16 mouse cellular contexts compared by ENCODE assay signal in genomic region chr11:83819806-83820483, GRCm38 (mm10). TPM values are rescaled to one million over a fixed set of nuclear protein-coding genes. Genes with fewer than 3 reads are reported as not detected.
DNase-seq lines count a peak whose midpoint lies in the region.
"Had no signal": no experiment of that assay in that cellular context is flagged by ENCODE, and none has a peak within 500 bp of the region (broad histone marks: within the 10 kb centered on the region; RNA-seq: fewer than 3 reads in every experiment).

No protein-coding gene starts in this region.

- no peak overlapping the region for H3K4me3 ChIP-seq in limb, embryonic 10.5 days
- no peak overlapping the region for H3K4me3 ChIP-seq in hindbrain, embryonic 10.5 days
- H3K4me3 ChIP-seq: embryonic facial prominence, embryonic 12.5 days; heart, embryonic 10.5 days; hindbrain, embryonic 13.5 days; neural tube, embryonic 12.5 days had no signal

- H3K9me3 ChIP-seq in limb, embryonic 10.5 days (replicated peaks): no peaks in the 10 kb centered on the region
- no peaks in the 10 kb centered on the region for H3K9me3 ChIP-seq in hindbrain, embryonic 10.5 days
- H3K9me3 ChIP-seq: embryonic facial prominence, embryonic 12.5 days; G1E; heart, embryonic 10.5 days; hindbrain, embryonic 13.5 days; neural tube, embryonic 12.5 days had no signal

- 44% methylated on average over 10 of the region's 10 CpGs for WGBS in limb, embryonic 10.5 days
- WGBS in hindbrain, embryonic 10.5 days: 46% methylated on average over 10 of the region's 10 CpGs

- H3K4me1 ChIP-seq in limb, embryonic 10.5 days: peaks cover 8% of the 10 kb centered on the region
- 0 out of 2 replicates have a peak, but pooled peaks cover 2% of the 10 kb centered on the region for H3K4me1 ChIP-seq in hindbrain, embryonic 10.5 days (replicated peaks)
- H3K4me1 ChIP-seq: heart, embryonic 10.5 days had no signal

- no peaks in the 10 kb centered on the region for H3K36me3 ChIP-seq in limb, embryonic 10.5 days
- no peaks in the 10 kb centered on the region for H3K36me3 ChIP-seq in hindbrain, embryonic 10.5 days
- H3K36me3 ChIP-seq: embryonic facial prominence, embryonic 12.5 days; G1E; heart, embryonic 10.5 days; hindbrain, embryonic 13.5 days; neural tube, embryonic 12.5 days had no signal

- 0 out of 2 replicates have a peak overlapping the region, but pooled peaks have one; percentile 20 for H3K27ac ChIP-seq in limb, embryonic 10.5 days
- no peak overlapping the region for H3K27ac ChIP-seq in hindbrain, embryonic 10.5 days
- H3K27ac ChIP-seq: embryonic facial prominence, embryonic 12.5 days; heart, embryonic 10.5 days; hindbrain, embryonic 13.5 days; neural tube, embryonic 12.5 days had no signal

- no peaks in the 10 kb centered on the region for H3K27me3 ChIP-seq in limb, embryonic 10.5 days (ENCODE audit: low read depth, poor library complexity, severe bottlenecking)
- 0 out of 2 replicates have a peak, but pooled peaks cover 6% of the 10 kb centered on the region for H3K27me3 ChIP-seq in hindbrain, embryonic 10.5 days (ENCODE audit: insufficient read depth, poor library complexity, severe bottlenecking)
- H3K27me3 ChIP-seq: embryonic facial prominence, embryonic 12.5 days; neural tube, embryonic 12.5 days had no signal

- DNase-seq in cerebellum, postnatal 10 days: peak; percentile 38 to 50
- no peak for DNase-seq in cerebellum, adult 9-11 months
- peak; percentile 23 for DNase-seq in MN1 (ENCODE audit: low spot score)
- DNase-seq in kidney, adult 18-20 months: peak; percentile 90
- DNase-seq in limb, embryonic 10.5 days (ENCODE audit: low spot score): no peak
- DNase-seq in layer of hippocampus, adult 8-10 months (ENCODE audit: low spot score in 2 of 2): no peak
- no peak for DNase-seq in hindbrain, embryonic 10.5 days (ENCODE audit: low spot score)
- DNase-seq in adrenal gland, postnatal 25 days: no peak
- DNase-seq: adrenal gland, postnatal 14 days; cerebellum, adult 11-12 months; thymus, adult 18-20 months had no signal

RNA-seq across cellular contexts. Expression of gene Hnf1b, which starts 29.9 kb away (rescaled TPM):
- polyA plus RNA-seq in limb, embryonic 10.5 days (2016; fragmentation: Nextera tagmentation; extraction: Ambion mirVana): 0.14 TPM in 1 of 2 replicates, not detected in the other
- under 1 TPM in 3 of 4 experiments, not detected in 1; 0.32 to 0.66 (median 0.63) TPM for total RNA-seq in layer of hippocampus, adult 8-10 months (2022)
- polyA plus RNA-seq in hindbrain, embryonic 10.5 days (2016; fragmentation: Nextera tagmentation; extraction: Ambion mirVana): not detected in 2 replicates
- total RNA-seq in adrenal gland, postnatal 25 days (2021): 0.24 TPM in 1 of 2 replicates, not detected in the other
- polyA plus RNA-seq: embryonic facial prominence, embryonic 12.5 days; G1E had no signal

Comparison
In these comparisons a context has a peak if more than half of its experiments do, and no peak if none do; other contexts are left out.
1. DNase-seq: peak in cerebellum, postnatal 10 days (2 of 2), MN1 (single experiment) and kidney, adult 18-20 months (single experiment); none in cerebellum, adult 9-11 months (single experiment), limb, embryonic 10.5 days (single experiment), layer of hippocampus, adult 8-10 months (0 of 2), hindbrain, embryonic 10.5 days (single experiment) and adrenal gland, postnatal 25 days (single experiment).